Mouse (Mus musculus) liver, embryonic 12.5 days (tissue): Measurements from ENCODE around the gene Slc29a1. TPM values are rescaled to one million over a fixed set of nuclear protein-coding genes. Genes with fewer than 3 reads are reported as not detected.

Source experiments
- ATAC-seq: fragments of 200-750 bp; cut with Nextera tagmentation; 2 replicates; pipeline ENCODE4 v1.8.0; 2017; ENCODE audit warnings: moderate number of reproducible peaks, mild to moderate bottlenecking, moderate library complexity
- H3K27ac ChIP-seq: fragments of 300-500 bp; sonication (generic); 2 replicates; pipeline ENCODE4 v1.5.1; 2016; ENCODE audit warnings: mild to moderate bottlenecking
- H3K27me3 ChIP-seq: fragments of 300-500 bp; sonication (generic); replicated peaks from 2 replicates; pipeline ENCODE4 v1.6.1; 2016; ENCODE audit warnings: mild to moderate bottlenecking, moderate library complexity
- H3K36me3 ChIP-seq: fragments of 300-500 bp; sonication (generic); 2 replicates; pipeline ENCODE4 v1.6.1; 2016; ENCODE audit warnings: mild to moderate bottlenecking, moderate library complexity
- H3K4me1 ChIP-seq: fragments of 300-500 bp; sonication (generic); 2 replicates; pipeline ENCODE4 v1.6.1; 2016
- H3K4me2 ChIP-seq: fragments of 300-500 bp; sonication (generic); 2 replicates; pipeline ENCODE4 v1.6.1; 2016; ENCODE audit warnings: mild to moderate bottlenecking, moderate library complexity
- H3K4me3 ChIP-seq: fragments of 300-500 bp; sonication (generic); 2 replicates; pipeline ENCODE4 v1.5.1; 2016; ENCODE audit warnings: mild to moderate bottlenecking, moderate library complexity
- H3K9ac ChIP-seq: fragments of 300-500 bp; sonication (generic); 2 replicates; pipeline ENCODE4 v1.6.1; 2016; ENCODE audit warnings: mild to moderate bottlenecking, moderate library complexity
- H3K9me3 ChIP-seq: fragments of 300-500 bp; sonication (generic); replicated peaks from 2 replicates; pipeline ENCODE4 v1.6.1; 2016; ENCODE audit warnings: mild to moderate bottlenecking, moderate library complexity
- WGBS: fragments of 180-500 bp; shearing (Covaris S2); methylation state at CpG from one replicate; pipeline ENCODE4 v1.1.7; 2016; ENCODE audit not compliant: insufficient replicate concordance; 5-methylcytosine and 5-hydroxymethylcytosine counted together
- polyA plus RNA-seq: library from polyadenylated mRNA; unstranded; fragments of >200 nt; fragmentation: Nextera tagmentation; extraction: Ambion mirVana; gene quantifications from 2 replicates; pipeline ENCODE4 v1.2.1, GENCODE M21; 2016

The Slc29a1 gene
- polyA plus RNA-seq, 1 experiment from 2014 or later = 267 TPM

GRCm38 (mm10) chr17:45543115-45543514 lies 56.3 kb downstream of the Slc29a1 start:
- WGBS = 39% methylated on average over 1 of the region's 1 CpGs
- no peak for ATAC-seq
- no peak overlapping the region for H3K4me2 ChIP-seq
- no peak overlapping the region for H3K9ac ChIP-seq
- no peaks in the 10 kb centered on the region for H3K36me3 ChIP-seq
- H3K9me3 ChIP-seq = no peaks in the 10 kb centered on the region
- peaks cover 9% of the 10 kb centered on the region; the same call in 1 of the 2 replicates for H3K4me1 ChIP-seq
- no peak overlapping the region for H3K4me3 ChIP-seq
- H3K27ac ChIP-seq = no peak overlapping the region
- peaks cover 100% of the 10 kb centered on the region for H3K27me3 ChIP-seq

- no peaks in the 10 kb centered on the region for H3K36me3 ChIP-seq
- ATAC-seq = no peak
- no peaks in the 10 kb centered on the region for H3K9me3 ChIP-seq
- 44% methylated on average over 2 of the region's 2 CpGs for WGBS
- peaks cover 100% of the 10 kb centered on the region for H3K27me3 ChIP-seq
- no peak overlapping the region for H3K9ac ChIP-seq
- H3K4me1 ChIP-seq = peaks cover 9% of the 10 kb centered on the region; the same call in 1 of the 2 replicates
- H3K4me2 ChIP-seq = no peak overlapping the region
- no peak overlapping the region for H3K27ac ChIP-seq
- no peak overlapping the region for H3K4me3 ChIP-seq
Observed at GRCm38 (mm10) chr17:45542705-45543104, 56.7 kb downstream of the Slc29a1 start.

DNA sequence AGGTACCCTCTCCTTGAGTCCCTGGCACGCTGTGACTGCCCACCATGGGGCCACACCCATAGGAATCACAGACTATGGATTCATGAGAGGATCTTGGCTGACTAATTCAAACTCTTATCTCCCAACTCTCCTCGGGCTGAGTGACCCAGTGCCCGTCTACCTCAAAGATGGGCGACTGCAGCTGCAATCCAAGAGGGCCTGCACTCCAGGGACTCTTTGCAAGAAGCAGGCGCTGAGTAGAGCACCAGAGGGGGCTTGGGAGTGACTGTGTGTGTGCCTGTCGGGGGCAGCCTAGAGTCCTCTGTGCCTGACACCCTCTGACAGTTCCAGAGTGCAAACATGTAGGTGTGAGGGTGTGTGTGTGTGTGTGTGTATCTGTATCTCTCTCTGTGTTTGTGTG lies 57.3 kb downstream of the Slc29a1 start:
- WGBS = 16% methylated on average over 6 of the region's 6 CpGs
- Histone ChIP-seq H3K27me3 (peaks cover 99% of the 10 kb centered on the region), H3K4me2 (no peak overlapping the region), H3K27ac (no peak overlapping the region), H3K4me3 (no peak overlapping the region), H3K36me3 (no peaks in the 10 kb centered on the region), H3K9ac (no peak overlapping the region), H3K9me3 (no peaks in the 10 kb centered on the region), H3K4me1 (peaks cover 9% of the 10 kb centered on the region; the same call in 1 of the 2 replicates)
- ATAC-seq = no peak

- WGBS = 60% methylated on average over 21 of the region's 21 CpGs
- Histone ChIP-seq H3K9me3 (no peaks in the 10 kb centered on the region), H3K36me3 (no peaks in the 10 kb centered on the region), H3K9ac (no peak overlapping the region), H3K27me3 (peaks cover 99% of the 10 kb centered on the region), H3K4me1 (no peaks in the 10 kb centered on the region), H3K4me2 (no peak overlapping the region), H3K27ac (no peak overlapping the region), H3K4me3 (no peak overlapping the region)
- no peak for ATAC-seq
Observed at GRCm38 (mm10) chr17:45539664-45540063, 59.7 kb downstream of the Slc29a1 start.

DNA sequence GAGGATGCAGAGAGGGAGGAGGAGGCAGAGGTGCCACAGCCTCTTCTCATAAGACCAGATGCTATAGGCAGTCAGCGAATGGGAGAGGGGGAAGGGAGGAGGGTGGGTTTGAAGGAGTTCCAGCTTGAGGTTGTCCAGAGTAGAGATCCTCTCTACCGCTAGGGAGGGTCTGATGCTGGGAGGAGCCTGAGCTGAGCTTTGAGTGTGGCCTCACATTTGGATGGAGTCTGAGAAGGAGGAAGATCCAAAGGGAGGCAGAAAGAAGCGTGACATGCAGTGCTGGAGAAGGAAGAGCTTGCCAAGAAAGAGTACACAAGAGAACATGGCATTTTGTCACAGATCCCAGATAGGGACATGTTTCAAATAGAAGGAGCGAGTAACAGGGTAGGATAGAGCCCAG lies 61.0 kb downstream of the Slc29a1 start:
- no peak overlapping the region for H3K27ac ChIP-seq
- no peaks in the 10 kb centered on the region for H3K4me1 ChIP-seq
- H3K9me3 ChIP-seq = no peaks in the 10 kb centered on the region
- no peak overlapping the region for H3K9ac ChIP-seq
- H3K4me3 ChIP-seq = no peak overlapping the region
- no peak for ATAC-seq
- WGBS = 46% methylated on average over 4 of the region's 4 CpGs
- H3K4me2 ChIP-seq = no peak overlapping the region
- H3K27me3 ChIP-seq = peaks cover 96% of the 10 kb centered on the region
- H3K36me3 ChIP-seq = no peaks in the 10 kb centered on the region

DNA sequence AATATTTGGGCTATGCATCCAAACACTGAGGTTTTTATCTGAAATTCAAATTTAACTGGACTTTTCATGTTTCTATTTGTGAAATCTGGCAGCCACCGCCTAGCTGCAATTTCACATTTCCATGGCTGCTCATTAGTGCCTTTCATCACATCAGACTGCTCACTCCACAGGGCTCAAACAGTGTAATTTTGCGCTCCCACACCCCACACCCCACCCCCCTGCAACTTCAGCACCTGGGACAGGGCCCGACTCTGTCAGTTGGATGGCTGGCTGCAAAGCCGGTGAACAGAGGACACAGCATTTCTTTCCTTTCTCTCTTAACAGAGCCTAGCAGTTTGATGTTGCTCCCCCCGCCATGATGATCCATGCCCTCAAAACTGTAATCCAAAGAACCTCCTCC lies 63.1 kb downstream of the Slc29a1 start:
- Histone ChIP-seq H3K27ac (no peak overlapping the region), H3K9ac (no peak overlapping the region), H3K9me3 (no peaks in the 10 kb centered on the region), H3K4me2 (no peak overlapping the region), H3K4me3 (no peak overlapping the region), H3K27me3 (peaks cover 96% of the 10 kb centered on the region), H3K4me1 (no peaks in the 10 kb centered on the region), H3K36me3 (no peaks in the 10 kb centered on the region)
- 14% methylated on average over 5 of the region's 5 CpGs for WGBS
- ATAC-seq = no peak

Other genes with a start within 250 kb of the Slc29a1 start
- 39.3 and 40.2 TPM in 2 replicates for gene Cdc5l, start 165.9 kb downstream of the Slc29a1 start, polyA plus RNA-seq
- 0.24 and 0.26 TPM in 2 replicates for gene Spats1, start 124.2 kb downstream of the Slc29a1 start, polyA plus RNA-seq
- 13.6 and 13.9 TPM in 2 replicates for gene Aars2, start 92.8 kb downstream of the Slc29a1 start, polyA plus RNA-seq
- gene Tcte1, start 76.2 kb downstream of the Slc29a1 start, polyA plus RNA-seq = 0.08 and 0.14 TPM in 2 replicates
- gene Tmem151b, start 49.9 kb downstream of the Slc29a1 start, polyA plus RNA-seq = 0.30 and 0.31 TPM in 2 replicates
- 2.0 TPM in 2 replicates for gene Nfkbie, start 43.9 kb downstream of the Slc29a1 start, polyA plus RNA-seq
- gene Slc35b2, start 35.7 kb downstream of the Slc29a1 start, polyA plus RNA-seq = 69.1 and 72.5 TPM in 2 replicates
- 1,007 and 1,098 TPM in 2 replicates for gene Hsp90ab1, start 26.3 kb downstream of the Slc29a1 start, polyA plus RNA-seq
- gene Mymx, start 2.5 kb upstream of the Slc29a1 start, polyA plus RNA-seq = 0.33 TPM in 1 of 2 replicates, not detected in the other
- gene Capn11, start 59.7 kb upstream of the Slc29a1 start, polyA plus RNA-seq = 0.38 and 0.39 TPM in 2 replicates
- 148 and 151 TPM in 2 replicates for gene Mrpl14, start 86.7 kb upstream of the Slc29a1 start, polyA plus RNA-seq
- 12.9 and 13.7 TPM in 2 replicates for gene Tmem63b, start 87.3 kb upstream of the Slc29a1 start, polyA plus RNA-seq
- not detected in 2 replicates for gene 1600014C23Rik, start 134.2 kb upstream of the Slc29a1 start, polyA plus RNA-seq